Mouse (Mus musculus): ENCODE results near the gene Rbp7. TPM values are rescaled to one million over a fixed set of nuclear protein-coding genes. Genes with fewer than 3 reads are reported as not detected.

The Rbp7 gene
- total and polyA plus RNA-seq, 2 experiments from 2014 or later: not detected

GRCm38 (mm10) chr4:149487729-149488128 is 33.0 kb upstream of the Rbp7 start:
- Histone ChIP-seq H3K4me2 (ENCODE audit: low read depth, low read length) (no peak overlapping the region), H3K36me3 (ENCODE audit: insufficient read depth, low read length) (peaks cover 36% of the 10 kb centered on the region), H3K9ac (replicated peaks; ENCODE audit: low read length) (no peak overlapping the region), H3K9me3 (ENCODE audit: low read length) (no peaks in the 10 kb centered on the region), H3K4me1 (ENCODE audit: insufficient read depth, low read length) (peaks cover 10% of the 10 kb centered on the region; the same call in 1 of the 2 replicates), H3K4me3 (ENCODE audit: low read length) (no peak overlapping the region), H3K27me3 (ENCODE audit: insufficient read depth, low read length) (no peaks in the 10 kb centered on the region), H3K27ac (no peak overlapping the region)
- TF ChIP-seq CTCF (IDR thresholded peaks at IDR 0.05; ENCODE audit: low read depth): no peak
- ATAC-seq: no peak
- WGBS: 94% methylated on average over 12 of the region's 12 CpGs
- DNase-seq (ENCODE audit: low spot score): no peak

DNA sequence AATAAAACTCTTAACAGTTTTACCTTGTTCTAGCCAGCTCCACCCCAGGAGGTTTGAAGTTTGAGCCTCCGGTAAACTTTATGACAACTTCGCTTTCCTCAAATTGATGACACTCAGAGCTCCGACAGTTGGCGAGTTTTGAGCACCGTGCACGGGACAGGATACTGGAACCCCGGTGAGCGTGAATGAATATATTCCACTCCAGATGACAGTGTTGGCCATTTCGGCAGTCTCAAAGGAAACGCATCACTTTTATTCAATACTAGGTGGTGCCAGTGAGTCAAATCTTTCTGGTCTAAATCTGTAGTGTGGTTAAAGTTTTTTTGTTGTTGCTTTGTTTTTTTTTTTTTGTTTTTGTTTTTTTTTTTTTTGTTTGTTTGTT is 31.0 kb upstream of the Rbp7 start:
- H3K9me3 ChIP-seq (ENCODE audit: low read length): no peaks in the 10 kb centered on the region
- no peak for ATAC-seq
- peak; percentile 56 for TF ChIP-seq CTCF (IDR thresholded peaks at IDR 0.05; ENCODE audit: low read depth)
- peak overlapping the region; percentile 86 for H3K4me2 ChIP-seq (ENCODE audit: low read depth, low read length)
- H3K27me3 ChIP-seq (ENCODE audit: insufficient read depth, low read length): no peaks in the 10 kb centered on the region
- peaks cover 10% of the 10 kb centered on the region; the same call in 1 of the 2 replicates for H3K4me1 ChIP-seq (ENCODE audit: insufficient read depth, low read length)
- WGBS: under 1% methylated on average over 10 of the region's 10 CpGs
- peak; percentile 71 for DNase-seq (ENCODE audit: low spot score)
- peaks cover 26% of the 10 kb centered on the region for H3K36me3 ChIP-seq (ENCODE audit: insufficient read depth, low read length)
- peak overlapping the region; percentile 55 for H3K27ac ChIP-seq
- peak overlapping the region; percentile 69 for H3K9ac ChIP-seq (replicated peaks; ENCODE audit: low read length)
- H3K4me3 ChIP-seq (ENCODE audit: low read length): peak overlapping the region; percentile 61

- peaks cover 26% of the 10 kb centered on the region for H3K36me3 ChIP-seq (ENCODE audit: insufficient read depth, low read length)
- WGBS: 0% methylated on average over 60 of the region's 60 CpGs
- H3K4me1 ChIP-seq (ENCODE audit: insufficient read depth, low read length): peaks cover 10% of the 10 kb centered on the region; the same call in 1 of the 2 replicates
- DNase-seq (ENCODE audit: low spot score) (peak; percentile 97), ATAC-seq (peak; percentile 99)
- H3K9ac ChIP-seq (replicated peaks; ENCODE audit: low read length): peak within 1 kb of the TSS; percentile 69
- TF ChIP-seq CTCF (IDR thresholded peaks at IDR 0.05; ENCODE audit: low read depth): 0 out of 2 replicates have a peak, but pooled peaks have one; percentile 19
- H3K27me3 ChIP-seq (ENCODE audit: insufficient read depth, low read length): no peaks in the 10 kb centered on the region
- H3K4me2 ChIP-seq (ENCODE audit: low read depth, low read length): peak within 1 kb of the TSS; percentile 86
- H3K27ac ChIP-seq: peak within 1 kb of the TSS; percentile 79
- no peaks in the 10 kb centered on the region for H3K9me3 ChIP-seq (ENCODE audit: low read length)
- H3K4me3 ChIP-seq (ENCODE audit: low read length): peak within 1 kb of the TSS; percentile 61
Observed at GRCm38 (mm10) chr4:149485053-149485824, 30.5 kb upstream of the Rbp7 start, which contains the start of the genes Nmnat1 and Lzic. Nmnat1 (minus strand) TSS chr4:149485202. Lzic (plus strand) TSS chr4:149485229.

GRCm38 (mm10) chr4:149484566-149484965 is 29.8 kb upstream of the Rbp7 start:
- H3K4me1 ChIP-seq (ENCODE audit: insufficient read depth, low read length): peaks cover 10% of the 10 kb centered on the region; the same call in 1 of the 2 replicates
- no peak for TF ChIP-seq CTCF (IDR thresholded peaks at IDR 0.05; ENCODE audit: low read depth)
- no peaks in the 10 kb centered on the region for H3K9me3 ChIP-seq (ENCODE audit: low read length)
- H3K36me3 ChIP-seq (ENCODE audit: insufficient read depth, low read length): peaks cover 21% of the 10 kb centered on the region; the same call in 1 of the 2 replicates
- peak overlapping the region; percentile 69 for H3K9ac ChIP-seq (replicated peaks; ENCODE audit: low read length)
- peak overlapping the region; percentile 79 for H3K27ac ChIP-seq
- no peak for DNase-seq (ENCODE audit: low spot score)
- H3K4me3 ChIP-seq (ENCODE audit: low read length): peak overlapping the region; percentile 61
- H3K4me2 ChIP-seq (ENCODE audit: low read depth, low read length): peak overlapping the region; percentile 86
- no peaks in the 10 kb centered on the region for H3K27me3 ChIP-seq (ENCODE audit: insufficient read depth, low read length)
- no peak; the same call in 1 of the 2 replicates for ATAC-seq
- WGBS: 46% methylated on average over 3 of the region's 3 CpGs

DNA sequence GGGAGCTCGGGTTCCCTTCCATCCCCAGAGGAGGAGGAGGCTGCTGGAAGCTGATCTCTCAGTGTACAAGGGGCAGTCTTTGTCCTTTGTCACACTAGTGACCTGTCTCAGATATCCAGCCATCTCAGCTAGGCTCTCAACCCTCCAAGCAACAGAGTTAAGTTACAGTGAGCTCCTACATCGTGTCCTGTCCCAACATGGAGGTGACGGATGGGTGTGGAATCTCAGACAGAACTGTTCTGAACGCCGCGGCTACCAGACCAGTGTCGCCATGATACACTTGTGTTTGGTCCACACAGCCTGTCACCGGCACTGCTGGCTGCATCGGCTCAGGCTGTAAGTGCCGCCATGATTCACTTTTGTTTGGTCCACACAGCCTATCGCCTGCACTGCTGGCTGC is 22.3 kb upstream of the Rbp7 start, which contains the start of gene Tmem274:
Gene Tmem274, plus strand, starts transcription at position 301 of the 400 bp plus-strand sequence.
- Histone ChIP-seq H3K27ac (no peak within 1 kb of the TSS), H3K27me3 (ENCODE audit: insufficient read depth, low read length) (no peaks in the 10 kb centered on the region), H3K4me2 (ENCODE audit: low read depth, low read length) (no peak within 1 kb of the TSS), H3K4me3 (ENCODE audit: low read length) (no peak within 1 kb of the TSS), H3K9ac (replicated peaks; ENCODE audit: low read length) (no peak within 1 kb of the TSS), H3K9me3 (ENCODE audit: low read length) (no peaks in the 10 kb centered on the region), H3K4me1 (ENCODE audit: insufficient read depth, low read length) (no peaks in the 10 kb centered on the region), H3K36me3 (ENCODE audit: insufficient read depth, low read length) (no peaks in the 10 kb centered on the region; the same call in 1 of the 2 replicates)
- no peak for ATAC-seq
- WGBS: 89% methylated on average over 11 of the region's 11 CpGs
- TF ChIP-seq CTCF (IDR thresholded peaks at IDR 0.05; ENCODE audit: low read depth): no peak
- no peak for DNase-seq (ENCODE audit: low spot score)

GRCm38 (mm10) chr4:149475096-149475495 is 20.3 kb upstream of the Rbp7 start:
- Histone ChIP-seq H3K4me2 (ENCODE audit: low read depth, low read length) (no peak overlapping the region), H3K27me3 (ENCODE audit: insufficient read depth, low read length) (no peaks in the 10 kb centered on the region), H3K27ac (no peak overlapping the region), H3K36me3 (ENCODE audit: insufficient read depth, low read length) (no peaks in the 10 kb centered on the region; the same call in 1 of the 2 replicates), H3K4me1 (ENCODE audit: insufficient read depth, low read length) (no peaks in the 10 kb centered on the region), H3K4me3 (ENCODE audit: low read length) (no peak overlapping the region), H3K9me3 (ENCODE audit: low read length) (no peaks in the 10 kb centered on the region), H3K9ac (replicated peaks; ENCODE audit: low read length) (no peak overlapping the region)
- WGBS: 75% methylated on average over 7 of the region's 7 CpGs
- DNase-seq (ENCODE audit: low spot score) (peak; percentile 19), ATAC-seq (no peak)
- no peak for TF ChIP-seq CTCF (IDR thresholded peaks at IDR 0.05; ENCODE audit: low read depth)
